Mouse (Mus musculus): ENCODE measurements around the gene Rsrc2.
"Not testable (repeated sequence)": the region's sequence is repeated elsewhere in the genome, so short reads cannot be mapped to it uniquely, and the experiment has no call there.

Rsrc2 gene

DNA sequence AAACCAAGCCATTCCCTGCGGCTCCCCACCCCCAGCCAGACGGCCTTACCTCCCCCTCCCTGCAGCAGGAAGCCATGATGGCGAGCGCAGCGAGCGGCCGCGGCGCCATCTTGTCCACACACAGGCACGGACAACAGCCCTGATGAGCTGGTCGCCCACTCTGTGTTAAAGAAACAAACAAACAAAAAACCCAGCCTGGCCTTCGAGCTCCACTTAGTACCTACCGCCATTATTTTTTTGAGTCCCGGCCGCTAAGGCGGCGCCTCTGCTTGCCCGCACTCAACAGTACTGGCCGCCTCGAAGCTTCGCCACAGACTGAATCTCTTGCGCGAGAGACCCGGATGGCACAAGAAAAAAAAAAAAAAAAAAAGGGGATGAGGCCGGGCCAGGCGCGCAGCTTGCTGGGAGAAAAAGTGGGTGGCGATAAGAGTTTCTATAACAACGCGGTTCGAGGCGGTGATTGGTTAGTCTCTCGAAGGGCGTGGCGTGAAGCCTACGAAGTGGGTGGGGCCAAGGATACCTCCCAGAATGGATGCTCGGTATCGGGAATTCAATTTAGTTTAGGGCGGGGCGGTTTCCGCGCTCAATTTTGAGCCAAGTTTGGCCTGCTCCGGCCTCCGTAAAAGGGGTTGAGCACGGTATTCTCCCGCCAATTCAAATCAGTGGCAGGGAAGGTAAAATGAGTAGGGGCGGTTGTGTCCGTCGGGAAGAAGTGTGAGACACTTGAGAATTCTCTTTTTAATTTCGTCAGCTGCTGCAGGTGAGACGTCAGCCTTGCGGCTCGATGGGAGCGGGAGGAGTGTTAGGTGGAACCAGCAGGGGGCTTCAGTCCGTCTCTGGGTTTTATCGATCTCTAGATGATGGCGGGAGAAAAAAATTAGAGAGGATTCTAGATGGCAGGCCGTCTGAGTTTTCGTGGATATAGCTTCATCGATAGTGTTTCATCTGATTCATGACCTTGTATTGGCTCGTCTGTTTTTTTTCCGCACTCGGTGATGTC lies at the start of gene Rsrc2, which contains the start of gene Kntc1:
Gene Rsrc2 (minus strand): TSS at position 350 of the 1,000 bp plus-strand sequence.
Gene Kntc1 (plus strand): TSS at position 652 of the 1,000 bp plus-strand sequence.
- peak; percentile 100 for DNase-seq (ENCODE audit: low read depth)

DNA sequence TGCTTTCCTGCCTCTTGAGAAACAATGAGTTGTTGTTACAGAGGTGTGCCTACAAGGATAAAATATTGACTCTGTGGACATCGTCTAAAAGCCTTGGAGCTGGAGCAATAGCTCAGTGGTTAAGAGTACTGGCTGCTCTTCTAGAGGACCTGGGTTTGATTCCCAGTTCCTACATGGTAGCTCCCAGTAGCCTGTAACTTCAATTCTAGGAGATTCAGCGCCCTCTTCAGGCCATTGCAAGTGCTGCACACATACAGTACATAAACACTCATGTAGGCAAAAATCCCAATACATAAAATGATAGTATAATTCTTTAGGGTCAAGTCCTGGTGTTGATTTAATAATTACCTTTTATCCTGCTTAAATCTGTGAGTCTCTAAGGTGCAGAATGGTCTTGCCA lies 43.9 kb upstream of the Rsrc2 start:
- DNase-seq (ENCODE audit: low read depth) = no peak

DNA sequence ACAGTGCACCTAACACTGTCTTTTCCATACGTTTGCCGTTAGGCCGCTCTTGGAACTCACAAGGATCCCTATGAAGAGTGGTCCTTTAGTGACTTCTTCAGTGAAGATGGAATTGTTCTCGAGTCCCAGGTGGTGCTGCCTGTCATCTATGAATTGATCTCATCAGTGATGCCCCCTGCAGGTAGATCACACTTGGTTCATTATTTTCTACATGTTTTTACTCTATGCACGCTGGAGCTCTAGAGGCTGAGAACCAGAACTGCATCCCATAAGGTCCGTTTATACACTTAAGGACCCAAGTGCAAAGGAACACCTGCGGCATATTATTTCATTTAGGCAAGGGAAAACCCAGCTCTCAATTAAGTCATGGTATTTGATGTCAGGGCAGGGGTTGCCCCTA lies 39.8 kb upstream of the Rsrc2 start:
- peak; percentile 50 for DNase-seq (ENCODE audit: low read depth)

DNA sequence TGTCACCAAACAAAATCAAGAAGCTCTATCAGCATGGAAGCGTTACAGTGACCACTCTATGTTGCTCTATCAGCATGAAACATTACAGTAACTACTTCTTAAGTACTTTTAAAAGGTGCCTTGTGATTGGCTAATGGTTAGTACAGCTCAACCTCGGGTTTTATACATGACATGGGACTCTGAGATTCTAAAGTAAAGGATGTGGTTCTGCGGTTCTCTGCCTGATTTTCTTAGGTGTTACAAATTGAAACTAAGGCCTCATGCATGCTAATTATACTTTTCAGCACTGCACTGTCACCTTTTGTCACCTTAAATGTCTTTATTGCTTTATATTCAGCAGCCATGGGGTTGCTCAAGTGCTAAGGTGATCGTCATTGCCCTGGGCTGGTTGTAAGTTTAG lies 32.6 kb upstream of the Rsrc2 start:
- DNase-seq (ENCODE audit: low read depth) = peak; percentile 76

DNA sequence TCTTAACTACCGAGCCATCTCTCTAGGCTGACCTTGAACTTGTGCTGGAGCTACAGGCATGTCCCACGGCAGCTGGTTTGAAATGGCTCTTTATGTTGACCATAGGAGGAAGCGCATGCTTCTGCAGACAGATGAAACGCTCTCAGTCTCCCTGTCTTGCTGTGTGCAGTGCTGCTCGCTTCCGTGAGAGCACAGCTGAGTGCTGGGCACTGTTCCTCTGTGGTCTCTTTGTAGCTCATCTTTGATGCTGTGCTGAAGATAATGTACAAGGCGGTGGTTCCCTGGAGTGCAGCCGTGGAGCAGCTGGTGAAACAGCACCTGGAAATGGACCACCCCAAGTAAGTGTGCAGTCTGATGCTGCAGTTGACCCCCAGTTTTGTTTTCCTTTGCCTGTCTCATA lies 31.5 kb upstream of the Rsrc2 start:
- DNase-seq (ENCODE audit: low read depth) = peak; percentile 74

DNA sequence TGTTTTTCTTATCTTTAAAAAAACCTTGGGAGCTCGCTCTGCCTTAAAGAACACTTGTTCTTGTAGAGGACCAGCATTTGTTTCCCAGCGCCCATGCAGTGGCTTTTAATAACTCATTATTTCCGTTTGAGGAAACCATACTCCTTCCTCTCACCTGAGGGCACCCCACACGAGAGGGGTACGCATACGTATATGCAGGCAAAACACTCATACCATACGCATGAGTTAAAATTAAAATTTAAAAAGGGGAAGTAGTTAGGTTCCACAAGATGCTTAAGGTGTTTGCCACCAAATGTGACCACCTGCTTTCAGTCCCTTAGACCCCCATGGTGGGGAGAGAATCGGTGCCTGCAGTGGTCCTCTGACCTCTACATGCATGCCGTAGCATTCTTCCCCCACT lies 24.2 kb upstream of the Rsrc2 start:
- DNase-seq (ENCODE audit: low read depth) = no peak

DNA sequence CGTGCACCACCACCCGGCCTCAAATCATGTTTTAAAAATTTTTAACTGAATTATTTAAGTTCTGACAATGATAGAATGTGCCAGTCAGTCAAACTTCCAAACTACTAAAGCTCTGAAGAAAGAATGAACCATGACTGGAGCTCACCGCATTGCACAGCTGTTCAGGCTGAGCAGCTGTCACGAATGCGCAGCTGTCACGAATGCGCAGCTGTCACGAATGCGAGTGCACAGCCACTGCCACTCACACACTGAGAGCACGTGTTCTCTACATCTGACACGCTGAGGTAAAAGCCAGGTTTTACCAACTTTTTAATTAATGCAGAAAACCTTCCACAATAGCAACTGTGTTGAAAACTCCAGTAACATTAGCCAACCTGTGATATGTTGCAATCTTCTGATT lies 17.2 kb upstream of the Rsrc2 start:
- not testable (repeated sequence) for DNase-seq (ENCODE audit: low read depth)

DNA sequence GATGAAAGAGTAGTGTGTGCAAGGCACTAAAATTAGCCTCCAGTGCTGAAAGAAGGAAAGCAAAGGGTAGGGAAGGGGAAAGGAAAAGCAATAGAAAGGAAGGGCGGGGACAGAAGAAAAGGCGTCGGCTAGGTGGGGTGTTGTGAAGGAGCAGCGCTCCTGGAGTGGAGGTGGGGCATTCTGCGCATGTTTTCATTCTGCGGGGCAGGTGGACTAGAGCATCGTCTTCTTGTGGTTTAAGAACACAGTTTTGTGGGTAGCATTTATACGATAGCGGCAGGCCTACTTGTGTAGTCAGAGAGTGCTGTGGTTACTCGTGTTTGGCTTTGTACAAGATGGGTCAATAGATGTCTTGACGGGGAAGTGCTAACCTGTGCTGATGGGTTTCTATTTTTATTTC lies 16.3 kb upstream of the Rsrc2 start:
- DNase-seq (ENCODE audit: low read depth) = peak; percentile 66

DNA sequence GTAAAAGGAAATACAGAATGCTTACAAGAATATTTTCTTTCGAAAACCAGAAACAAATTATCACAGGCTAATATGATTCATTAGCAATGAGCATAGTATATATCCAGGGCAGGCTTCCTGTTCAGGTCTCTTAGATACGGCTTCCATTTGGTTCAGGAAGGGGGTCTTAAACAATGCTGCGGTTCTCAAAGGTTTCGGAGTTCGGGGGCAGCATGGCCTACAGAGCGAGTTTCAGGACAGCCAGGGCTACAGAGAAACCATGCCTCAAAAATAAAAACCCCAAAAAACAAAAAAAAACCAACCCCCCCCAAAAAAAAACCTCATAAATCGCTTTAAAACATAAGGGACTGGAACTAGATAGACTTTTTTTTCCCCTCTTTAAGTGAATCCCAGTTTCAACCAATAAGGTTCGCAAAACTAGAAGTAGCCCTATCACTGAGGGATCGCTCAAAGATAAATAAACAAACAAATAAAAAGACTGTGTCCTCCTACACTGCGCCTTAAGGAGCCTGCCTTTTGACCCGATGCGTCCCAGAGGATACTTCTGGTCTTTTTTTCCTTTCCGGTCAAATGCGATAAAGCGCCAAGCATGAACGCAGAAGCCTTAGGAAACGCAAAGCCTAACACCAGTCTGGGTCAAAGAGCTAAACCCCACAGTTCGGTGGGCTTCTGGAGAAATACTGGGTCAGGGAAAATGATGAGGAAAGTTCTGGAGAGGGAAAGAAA lies 712 bp downstream of the Rsrc2 start:
- DNase-seq (ENCODE audit: low read depth) = no peak

DNA sequence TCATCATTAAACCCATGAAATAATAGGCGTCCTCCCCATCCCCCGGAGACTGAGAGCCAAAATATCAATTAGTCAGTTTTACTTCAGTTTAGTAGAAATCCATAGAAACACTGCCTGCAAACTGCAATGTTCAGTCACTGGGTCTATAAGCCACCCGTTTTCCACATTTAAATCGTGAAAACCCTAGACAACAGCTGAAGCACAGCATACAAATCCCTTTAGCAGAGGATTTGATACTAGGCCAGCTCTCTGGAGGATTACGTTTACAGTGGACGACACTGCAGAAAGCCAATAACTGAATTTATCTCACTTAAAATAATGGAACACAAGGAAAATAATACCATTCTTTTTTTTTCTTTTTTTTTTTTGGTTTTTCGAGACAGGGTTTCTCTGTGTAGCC lies 1.6 kb downstream of the Rsrc2 start:
- no peak for DNase-seq (ENCODE audit: low read depth)

DNA sequence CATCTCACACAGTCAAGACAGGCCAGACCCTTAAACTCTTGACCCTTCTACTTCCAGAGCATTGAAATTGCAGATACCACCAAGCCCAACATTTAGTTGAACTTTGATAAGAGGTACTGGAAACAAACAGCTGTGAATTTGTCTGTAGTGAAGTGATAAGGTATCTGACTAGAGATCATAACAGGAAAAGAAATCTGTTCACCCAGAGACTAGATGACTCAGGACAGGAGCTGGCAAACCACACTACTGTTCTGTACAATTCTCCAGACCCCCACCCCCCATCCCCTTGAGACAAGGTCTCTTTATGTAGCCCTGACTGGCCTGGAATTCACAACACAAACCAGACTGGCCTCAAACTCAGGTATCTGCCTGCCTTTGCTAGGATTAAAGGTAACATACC lies 3.0 kb downstream of the Rsrc2 start:
- no peak for DNase-seq (ENCODE audit: low read depth)

DNA sequence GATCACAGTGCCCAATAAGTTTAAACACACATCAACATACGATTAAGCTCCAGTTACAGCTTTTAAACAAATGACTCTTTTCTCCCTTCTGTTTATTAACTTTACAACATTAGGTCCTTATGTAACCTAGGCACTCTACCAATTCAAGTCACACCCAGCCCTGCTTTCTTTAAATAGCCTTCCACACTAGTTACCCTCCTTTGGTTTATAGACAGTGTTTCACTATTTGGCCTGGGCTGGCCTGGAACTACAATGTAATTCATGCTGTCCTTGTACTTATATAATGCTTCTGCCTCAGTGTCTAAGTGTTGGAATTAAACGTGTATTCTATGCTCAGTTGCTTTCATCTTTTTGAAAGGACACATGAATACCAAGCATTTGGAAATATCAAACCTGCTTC lies 4.9 kb downstream of the Rsrc2 start:
- DNase-seq (ENCODE audit: low read depth) = no peak

DNA sequence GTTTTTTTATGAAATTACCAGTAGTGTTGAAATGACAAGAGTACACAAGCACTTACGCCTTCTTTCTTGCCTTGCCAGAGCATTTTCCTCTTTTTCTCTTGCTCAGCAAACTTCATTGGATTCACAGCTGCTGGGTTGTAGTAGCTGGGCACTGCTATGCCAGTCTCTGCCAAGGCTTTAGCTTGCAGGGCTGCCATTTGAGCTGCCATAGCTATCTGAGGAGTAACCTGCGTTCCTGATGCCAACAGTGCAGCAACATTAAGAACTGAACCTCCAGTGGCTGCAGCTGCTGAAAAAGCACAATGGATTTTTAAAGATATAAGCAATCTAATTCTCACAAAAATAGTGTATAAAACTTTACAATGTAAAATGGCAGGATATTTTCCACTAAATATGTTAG lies 18.2 kb downstream of the Rsrc2 start:
- no peak for DNase-seq (ENCODE audit: low read depth)

DNA sequence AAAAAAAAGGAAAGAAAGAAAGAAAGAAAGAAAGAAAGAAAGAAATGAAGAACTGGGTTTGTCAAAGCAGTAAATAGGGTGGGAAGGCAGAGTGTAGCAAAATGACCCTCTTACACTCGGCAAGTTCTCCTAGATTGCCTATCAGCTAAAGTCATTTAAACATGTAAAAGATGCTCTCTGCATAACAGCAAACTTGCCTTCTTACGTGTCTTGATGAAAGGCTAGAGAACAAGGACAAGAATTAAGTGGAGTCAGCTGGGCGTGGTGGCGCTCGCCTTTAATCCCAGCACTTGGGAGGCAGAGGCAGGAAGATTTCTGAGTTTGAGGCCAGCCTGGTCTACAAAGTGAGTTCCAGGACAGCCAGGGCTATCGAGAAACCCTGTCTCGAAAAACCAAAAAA lies 25.4 kb downstream of the Rsrc2 start:
- DNase-seq (ENCODE audit: low read depth) = not testable (repeated sequence)

DNA sequence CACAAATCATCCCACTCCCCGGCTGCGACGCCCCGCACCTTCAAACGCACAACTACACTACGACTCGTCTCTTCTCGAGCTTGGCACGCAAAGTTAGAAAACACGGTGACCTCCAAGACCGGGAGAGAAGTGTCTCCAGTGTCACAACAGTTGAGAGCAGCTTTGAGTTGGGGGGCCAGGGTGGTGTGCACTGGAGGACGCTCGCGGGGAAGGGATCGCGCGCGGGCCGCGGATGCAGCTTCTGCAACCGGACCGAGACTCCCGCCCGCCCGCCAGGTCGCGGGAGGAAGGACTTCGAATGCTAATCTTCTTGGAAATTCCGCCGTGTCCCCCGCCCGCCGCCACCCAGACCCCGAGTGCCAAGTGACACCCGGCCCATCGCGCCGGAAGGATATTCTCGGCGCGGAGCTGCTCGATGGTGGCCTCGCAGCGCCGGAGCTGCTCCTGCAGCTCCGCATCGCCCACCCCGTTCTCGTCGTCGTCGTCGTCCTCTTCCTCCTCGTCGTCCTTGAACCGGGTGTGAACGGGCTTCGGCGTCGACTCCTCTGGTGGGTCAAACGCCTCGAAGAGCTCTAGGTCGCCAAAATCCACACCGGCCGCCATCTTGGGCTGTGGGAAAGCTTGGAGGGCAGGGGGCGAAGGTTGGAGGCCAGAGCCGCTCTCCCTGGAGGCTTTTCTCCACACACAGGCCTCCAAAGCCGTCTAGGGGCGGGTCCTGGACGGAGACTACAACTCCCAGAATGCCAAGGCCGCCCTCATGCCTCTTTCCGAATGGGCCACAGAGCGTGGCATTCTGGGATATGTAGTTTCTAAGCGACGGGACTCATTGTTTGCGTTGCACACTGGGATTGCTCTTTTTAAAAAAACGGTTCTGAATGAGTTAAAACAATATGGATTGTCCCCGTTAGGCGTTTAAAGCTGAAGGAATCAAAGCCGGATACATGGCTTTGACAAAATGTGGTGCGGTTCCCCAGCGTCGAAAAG lies 28.6 kb downstream of the Rsrc2 start, which contains the start of gene Zcchc8:
Gene Zcchc8 (minus strand): TSS at position 773 of the 984 bp plus-strand sequence.
- DNase-seq (ENCODE audit: low read depth) = peak; percentile 98

DNA sequence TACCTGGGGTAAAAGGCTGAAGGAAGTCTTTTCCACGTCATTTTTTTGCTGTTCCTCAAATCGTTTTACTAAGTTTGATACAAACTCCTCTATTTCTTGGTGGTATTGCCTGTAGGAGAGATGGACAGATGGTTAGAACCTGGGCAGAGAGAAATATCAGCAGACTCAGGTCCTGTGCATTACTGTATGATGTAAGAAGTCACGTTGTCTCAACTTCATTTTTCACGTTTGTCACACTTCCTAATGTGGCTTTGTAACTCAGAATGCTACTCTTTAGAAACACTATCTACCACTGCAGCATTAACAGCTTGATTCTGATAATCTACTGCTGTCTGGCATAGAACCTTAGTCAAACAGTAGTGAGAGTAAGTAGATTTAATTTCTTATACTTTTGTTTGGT lies 34.6 kb downstream of the Rsrc2 start:
- no peak for DNase-seq (ENCODE audit: low read depth)

DNA sequence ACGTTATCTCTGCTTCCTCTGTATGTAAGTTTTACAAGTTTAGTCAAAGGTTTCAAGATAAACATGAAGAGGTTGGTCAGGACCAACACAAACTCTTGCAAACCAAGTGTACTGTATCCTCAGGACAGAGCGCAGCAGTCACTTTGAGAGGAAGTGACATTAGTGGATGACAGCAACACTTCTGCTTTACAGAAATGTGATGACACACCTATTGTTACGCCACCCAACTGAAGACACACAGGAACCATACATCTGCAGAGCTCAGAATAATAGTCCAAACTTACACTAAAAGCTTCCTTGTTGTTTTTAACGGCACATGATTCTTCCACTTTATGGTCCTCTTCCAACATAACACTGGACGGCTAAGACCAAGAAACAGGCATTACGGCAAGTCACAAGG lies 35.4 kb downstream of the Rsrc2 start:
- DNase-seq (ENCODE audit: low read depth) = no peak

DNA sequence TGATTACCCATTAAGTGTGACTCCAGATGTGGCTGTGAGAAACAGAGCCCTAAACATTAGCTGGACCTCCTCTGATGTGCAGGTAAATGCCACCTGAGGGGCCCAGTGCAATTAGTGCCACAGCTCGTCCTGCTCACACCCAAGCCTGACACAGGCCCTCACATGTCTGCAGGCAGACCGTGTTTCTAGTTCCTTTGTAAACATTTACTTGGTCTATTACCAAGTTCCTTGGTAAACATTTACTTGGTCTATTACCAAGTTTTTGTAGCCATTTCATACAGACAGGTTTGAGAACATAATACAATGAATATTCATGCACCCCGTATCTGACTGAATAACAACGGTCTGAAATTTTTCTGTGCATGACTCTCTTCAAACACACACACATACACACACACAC lies 39.6 kb downstream of the Rsrc2 start:
- no peak for DNase-seq (ENCODE audit: low read depth)

DNA sequence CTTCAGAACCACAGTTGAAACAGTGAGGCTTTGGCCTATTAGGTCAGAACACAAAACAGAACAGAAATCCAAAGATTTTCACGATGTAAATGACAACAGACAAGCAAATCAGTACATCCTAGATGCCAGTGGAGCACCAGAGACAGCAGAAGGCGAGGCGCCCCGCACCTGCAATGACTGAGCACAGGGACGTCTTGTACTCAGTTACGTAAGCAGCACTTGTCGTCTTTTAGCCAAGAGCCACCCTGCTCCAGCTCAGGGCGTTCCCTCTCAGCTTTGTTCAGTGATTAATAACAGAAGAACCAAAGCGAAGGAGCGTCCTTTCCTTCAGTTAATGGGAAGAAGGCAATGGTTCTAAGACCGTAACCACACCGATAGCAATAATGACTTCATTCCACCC lies 40.6 kb downstream of the Rsrc2 start:
- DNase-seq (ENCODE audit: low read depth) = no peak

DNA sequence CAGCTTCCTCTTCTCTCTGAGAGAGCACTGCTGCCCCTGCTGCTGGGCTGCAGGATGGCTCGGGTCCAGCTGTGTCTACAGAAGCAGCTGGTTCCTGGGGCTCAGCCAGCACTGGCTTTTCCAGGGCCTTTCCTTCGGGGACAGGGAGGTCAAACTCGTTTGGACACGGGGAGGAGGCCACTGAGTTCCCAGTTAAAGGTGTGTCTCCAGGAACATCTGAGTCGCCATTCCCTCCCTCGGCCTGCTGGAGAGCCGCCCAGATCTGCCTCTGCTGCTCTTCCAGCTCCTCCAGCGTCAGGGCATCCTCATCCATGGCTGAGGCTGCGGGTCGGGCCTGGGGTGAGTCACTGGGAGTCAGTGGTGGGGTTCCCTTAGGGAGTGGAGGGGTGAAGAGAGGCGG lies 48.6 kb downstream of the Rsrc2 start:
- no peak for DNase-seq (ENCODE audit: low read depth)

DNA sequence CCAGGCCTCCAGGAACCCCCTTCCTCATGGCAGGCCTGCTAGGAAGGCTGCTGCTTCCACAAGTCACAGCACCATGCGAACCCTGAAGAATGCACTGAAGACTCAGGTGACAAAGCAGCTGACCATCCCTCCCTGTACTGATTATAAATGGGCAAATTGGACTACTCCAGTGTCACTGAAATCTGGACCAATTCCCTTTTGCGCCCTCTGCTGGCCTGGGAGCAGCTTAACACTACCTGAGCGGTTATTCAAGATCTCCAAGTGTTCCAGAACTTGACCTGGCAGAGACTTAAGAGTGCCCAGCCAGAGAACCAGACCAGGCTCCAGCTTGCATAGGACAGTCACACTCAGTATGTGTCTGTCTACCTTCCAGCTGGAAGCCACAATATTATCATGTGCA lies 50.0 kb downstream of the Rsrc2 start:
- peak; percentile 84 for DNase-seq (ENCODE audit: low read depth)

DNA sequence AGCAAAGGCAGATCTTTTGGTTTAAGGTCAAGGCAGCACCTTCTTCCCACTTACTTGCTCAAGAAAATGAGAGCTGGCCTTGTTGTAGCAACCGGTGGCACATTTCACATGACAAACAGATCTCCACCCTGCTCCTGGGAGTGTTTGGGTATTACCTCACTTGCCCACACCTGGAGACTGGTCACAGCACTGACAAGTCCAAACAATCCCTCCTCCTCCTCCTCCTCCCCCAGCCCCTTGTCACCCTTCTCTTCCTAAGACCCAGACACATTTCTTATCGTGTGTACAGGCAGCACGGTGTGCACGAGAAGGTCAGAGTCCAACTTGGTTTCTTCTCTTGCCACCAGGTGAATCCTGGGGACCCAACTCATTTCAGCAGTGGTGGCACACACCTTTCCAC lies 52.3 kb downstream of the Rsrc2 start:
- DNase-seq (ENCODE audit: low read depth) = no peak
